Mouse (Mus musculus) midbrain, embryonic 13.5 days (tissue): ENCODE measurements around the gene Gsc. TPM values are rescaled to one million over a fixed set of nuclear protein-coding genes. Genes with fewer than 3 reads are reported as not detected.

Experiments used
- polyA plus RNA-seq: library from polyadenylated mRNA; unstranded; fragments of >200 nt; fragmentation: Nextera tagmentation; extraction: Ambion mirVana; gene quantifications from 2 replicates; pipeline ENCODE4 v1.2.1, GENCODE M21; 2015

Gene Gsc
- polyA plus RNA-seq, 1 experiment from 2014 or later = 0.32 TPM

Other genes with a start within 250 kb of the Gsc start
- gene Serpina3g, start 237.1 kb downstream of the Gsc start, polyA plus RNA-seq = 0.26 and 0.36 TPM in 2 replicates
- gene Serpina3i, start 210.2 kb downstream of the Gsc start, polyA plus RNA-seq = not detected in 2 replicates
- not detected in 2 replicates for gene Serpina3j, start 158.8 kb downstream of the Gsc start, polyA plus RNA-seq
- not detected in 2 replicates for gene Serpina3k, start 134.8 kb downstream of the Gsc start, polyA plus RNA-seq
- not detected in 2 replicates for gene Serpina3m, start 134.8 kb downstream of the Gsc start, polyA plus RNA-seq
- gene Serpina3n, start 66.6 kb downstream of the Gsc start, polyA plus RNA-seq = not detected in 2 replicates